Mouse (Mus musculus) forebrain, postnatal 0 days (tissue): ENCODE measurements around the gene Fat2. TPM values are rescaled to one million over a fixed set of nuclear protein-coding genes. Genes with fewer than 3 reads are reported as not detected.

Experiments
- ATAC-seq: fragments of 200-750 bp; cut with Nextera tagmentation; 2 replicates; pipeline ENCODE4 v1.8.0; 2017; ENCODE audit warnings: mild to moderate bottlenecking, moderate library complexity
- DNase-seq: peaks from one replicate; pipeline ENCODE4 v3.0.0-alpha.2; 2015
- H3K27ac ChIP-seq: fragments of 300-500 bp; sonication (generic); 2 replicates; pipeline ENCODE4 v1.5.1; 2014; ENCODE audit warnings: low read depth, mild to moderate bottlenecking, antibody characterized with exemption, low read length, moderate library complexity, mixed read lengths
- H3K27me3 ChIP-seq: fragments of 300-500 bp; sonication (generic); 2 replicates; pipeline ENCODE4 v1.6.1; 2014; ENCODE audit warnings: mild to moderate bottlenecking, low read length, mixed read lengths; ENCODE audit not compliant: insufficient read depth
- H3K36me3 ChIP-seq: fragments of 300-500 bp; sonication (generic); 2 replicates; pipeline ENCODE4 v1.6.1; 2014; ENCODE audit warnings: mild to moderate bottlenecking, moderate library complexity; ENCODE audit not compliant: insufficient read depth
- H3K4me1 ChIP-seq: fragments of 300-500 bp; sonication (generic); 2 replicates; pipeline ENCODE4 v1.6.1; 2014; ENCODE audit warnings: antibody characterized with exemption; ENCODE audit not compliant: insufficient read depth
- H3K4me2 ChIP-seq: fragments of 300-500 bp; sonication (generic); 2 replicates; pipeline ENCODE4 v1.6.1; 2014; ENCODE audit warnings: low read depth, mild to moderate bottlenecking, moderate library complexity
- H3K4me3 ChIP-seq: fragments of 300-500 bp; sonication (generic); 2 replicates; pipeline ENCODE4 v1.5.1; 2014; ENCODE audit warnings: low read depth, low read length, mixed read lengths
- H3K9ac ChIP-seq: fragments of 300-500 bp; sonication (generic); 2 replicates; pipeline ENCODE4 v1.6.1; 2014; ENCODE audit warnings: mild to moderate bottlenecking
- H3K9me3 ChIP-seq: fragments of 300-500 bp; sonication (generic); 2 replicates; pipeline ENCODE4 v1.6.1; 2016; ENCODE audit warnings: low read length
- CTCF ChIP-seq: sonication (generic); IDR thresholded peaks from 2 replicates; pipeline ENCODE4 v1.5.1; 2016; ENCODE audit warnings: antibody characterized with exemption, control low read depth, low read depth
- WGBS: fragments of 180-500 bp; shearing (Covaris S2); extraction: QIAGEN DNeasy Blood & Tissue Kit; methylation state at CpG from one replicate; pipeline ENCODE4 v1.1.7; 2014; 5-methylcytosine and 5-hydroxymethylcytosine counted together
- polyA plus RNA-seq: library from polyadenylated mRNA; unstranded; fragments of >200 nt; fragmentation: Nextera tagmentation; extraction: Ambion mirVana; gene quantifications from 2 replicates; pipeline ENCODE4 v1.2.1, GENCODE M21; 2015
- total RNA-seq: library from RNA; depleted of rRNA; stranded (reverse); fragments of >200 nt; gene quantifications from 2 replicates; pipeline ENCODE4 v1.2.3, GENCODE M21; 2014

Fat2 gene
- total and polyA plus RNA-seq, 2 experiments from 2014 or later, result 0.06 to 0.52 TPM

- H3K4me1 ChIP-seq, result no peaks in the 10 kb centered on the region
- no peak overlapping the region for H3K9ac ChIP-seq
- no peaks in the 10 kb centered on the region for H3K27me3 ChIP-seq
- H3K9me3 ChIP-seq, result no peaks in the 10 kb centered on the region
- DNase-seq, result no peak
- no peak overlapping the region for H3K27ac ChIP-seq
- WGBS, result 94% methylated on average over 2 of the region's 2 CpGs
- no peak overlapping the region for H3K4me2 ChIP-seq
- H3K4me3 ChIP-seq, result no peak overlapping the region
- ATAC-seq, result no peak
- no peak for TF ChIP-seq CTCF
- no peaks in the 10 kb centered on the region for H3K36me3 ChIP-seq
Measured at GRCm38 (mm10) chr11:55356846-55357245, 20.5 kb upstream of the Fat2 start.

GRCm38 (mm10) chr11:55341961-55342371, 5.6 kb upstream of the Fat2 start:
- no peak overlapping the region for H3K4me3 ChIP-seq
- H3K27me3 ChIP-seq, result no peaks in the 10 kb centered on the region
- TF ChIP-seq CTCF, result no peak
- H3K36me3 ChIP-seq, result no peaks in the 10 kb centered on the region
- H3K9me3 ChIP-seq, result no peaks in the 10 kb centered on the region
- ATAC-seq (no peak), DNase-seq (no peak)
- no peak overlapping the region for H3K27ac ChIP-seq
- H3K4me2 ChIP-seq, result no peak overlapping the region
- H3K4me1 ChIP-seq, result no peaks in the 10 kb centered on the region
- WGBS, result 65% methylated on average over 11 of the region's 11 CpGs
- H3K9ac ChIP-seq, result no peak overlapping the region

DNA sequence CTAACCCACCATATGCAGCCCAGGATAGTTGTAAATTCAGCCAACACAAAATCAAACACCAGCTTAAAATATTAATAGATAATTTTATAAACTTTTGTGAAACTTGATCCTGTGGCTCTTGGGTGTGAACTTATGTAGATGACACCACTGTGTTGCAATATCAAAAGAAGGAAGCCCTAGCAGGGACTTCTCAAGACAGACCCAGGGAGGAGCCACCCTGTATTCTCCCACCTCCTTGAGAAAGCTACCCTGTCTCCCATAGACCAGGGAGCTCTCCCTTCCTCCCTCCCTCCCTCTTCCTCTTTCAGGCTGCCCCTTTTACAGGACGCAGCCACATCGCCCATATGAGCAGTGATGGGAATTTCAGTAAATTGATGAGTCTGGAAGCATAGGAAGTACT, 4.4 kb upstream of the Fat2 start:
- Histone ChIP-seq H3K36me3 (no peaks in the 10 kb centered on the region), H3K9ac (no peak overlapping the region), H3K4me2 (no peak overlapping the region), H3K27me3 (no peaks in the 10 kb centered on the region), H3K27ac (no peak overlapping the region), H3K4me3 (no peak overlapping the region), H3K9me3 (no peaks in the 10 kb centered on the region), H3K4me1 (no peaks in the 10 kb centered on the region)
- DNase-seq (no peak), ATAC-seq (no peak)
- WGBS, result 90% methylated on average over 2 of the region's 2 CpGs
- no peak for TF ChIP-seq CTCF

- H3K4me2 ChIP-seq, result no peak overlapping the region
- H3K9ac ChIP-seq, result no peak overlapping the region
- TF ChIP-seq CTCF, result no peak
- H3K27ac ChIP-seq, result no peak overlapping the region
- H3K27me3 ChIP-seq, result no peaks in the 10 kb centered on the region
- H3K4me3 ChIP-seq, result no peak overlapping the region
- 77% methylated on average over 5 of the region's 5 CpGs for WGBS
- no peaks in the 10 kb centered on the region for H3K9me3 ChIP-seq
- ATAC-seq, result no peak
- no peaks in the 10 kb centered on the region for H3K4me1 ChIP-seq
- no peaks in the 10 kb centered on the region for H3K36me3 ChIP-seq
- no peak for DNase-seq
Measured at GRCm38 (mm10) chr11:55337032-55337769, 837 bp upstream of the Fat2 start.

DNA sequence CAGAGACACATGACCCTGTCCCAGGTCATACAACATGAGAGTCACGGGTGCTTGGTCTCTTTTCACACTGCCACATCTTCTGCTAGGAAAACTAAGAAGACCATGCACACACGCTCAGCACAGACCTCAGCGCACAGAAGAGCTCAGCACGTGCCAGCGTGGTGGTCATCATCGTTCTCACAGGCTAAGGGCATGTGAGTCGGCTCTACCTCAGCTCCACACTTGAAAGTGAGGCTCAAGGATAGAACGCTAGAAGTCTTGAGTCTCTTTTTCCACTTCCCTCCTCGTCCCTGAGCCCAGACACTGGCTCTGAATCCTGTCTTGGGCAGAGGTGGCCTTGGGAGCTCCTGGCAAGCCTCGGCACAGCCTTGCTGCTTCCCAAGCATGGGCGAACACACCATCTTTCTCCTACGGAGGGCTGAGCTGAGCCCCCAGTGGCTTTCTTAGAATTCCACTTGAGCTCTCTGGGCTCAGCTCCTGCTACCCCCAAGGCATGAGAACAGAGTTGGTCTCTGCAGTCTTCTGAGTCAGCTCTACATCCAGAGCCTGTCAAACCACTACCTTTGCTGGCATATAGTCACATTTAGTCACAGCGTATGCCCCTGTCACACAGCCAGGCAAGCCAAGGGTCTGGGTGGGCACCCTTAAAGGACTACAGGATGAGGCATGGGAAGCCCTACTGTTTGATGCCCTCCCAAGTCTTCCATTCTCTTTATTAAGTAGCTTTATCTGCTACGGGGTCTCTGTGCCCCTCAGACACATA, 869 bp downstream of the Fat2 start:
- Histone ChIP-seq H3K9me3 (no peaks in the 10 kb centered on the region), H3K36me3 (no peaks in the 10 kb centered on the region), H3K4me3 (no peak overlapping the region), H3K4me1 (no peaks in the 10 kb centered on the region), H3K27ac (no peak overlapping the region), H3K27me3 (no peaks in the 10 kb centered on the region), H3K9ac (no peak overlapping the region), H3K4me2 (no peak overlapping the region)
- 87% methylated on average over 14 of the region's 14 CpGs for WGBS
- no peak for DNase-seq
- no peak for ATAC-seq
- no peak for TF ChIP-seq CTCF

DNA sequence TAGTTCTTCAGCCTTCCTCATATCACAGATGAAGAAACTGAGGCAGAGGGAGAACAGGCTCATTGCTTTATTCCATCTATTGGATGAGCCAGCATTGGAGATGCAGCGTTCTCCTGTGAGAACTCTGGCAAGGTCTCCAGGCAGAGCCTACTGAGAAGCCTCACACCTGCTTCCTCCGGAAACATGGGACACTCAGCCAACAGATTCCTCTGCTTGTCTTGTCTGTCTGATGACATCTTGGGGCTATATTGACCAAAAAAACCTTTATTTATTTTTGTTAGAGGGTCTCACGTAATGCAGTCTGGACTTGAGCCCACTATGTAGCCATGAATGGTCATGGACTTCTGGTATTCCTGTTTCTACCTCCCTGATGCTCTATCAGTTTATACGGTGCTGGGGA, 1.8 kb downstream of the Fat2 start:
- Histone ChIP-seq H3K27ac (no peak overlapping the region), H3K4me3 (no peak overlapping the region), H3K9me3 (no peaks in the 10 kb centered on the region), H3K9ac (no peak overlapping the region), H3K36me3 (no peaks in the 10 kb centered on the region), H3K4me2 (no peak overlapping the region), H3K4me1 (no peaks in the 10 kb centered on the region), H3K27me3 (no peaks in the 10 kb centered on the region)
- DNase-seq (no peak), ATAC-seq (no peak)
- no peak for TF ChIP-seq CTCF
- 90% methylated on average over 4 of the region's 4 CpGs for WGBS

GRCm38 (mm10) chr11:55334063-55334462, 2.3 kb downstream of the Fat2 start:
- no peaks in the 10 kb centered on the region for H3K36me3 ChIP-seq
- no peaks in the 10 kb centered on the region for H3K9me3 ChIP-seq
- no peaks in the 10 kb centered on the region for H3K27me3 ChIP-seq
- TF ChIP-seq CTCF, result no peak
- 89% methylated on average over 6 of the region's 6 CpGs for WGBS
- no peak overlapping the region for H3K9ac ChIP-seq
- H3K4me3 ChIP-seq, result no peak overlapping the region
- DNase-seq, result no peak
- no peak overlapping the region for H3K27ac ChIP-seq
- ATAC-seq, result no peak
- no peak overlapping the region for H3K4me2 ChIP-seq
- no peaks in the 10 kb centered on the region for H3K4me1 ChIP-seq
